Mouse (Mus musculus): ENCODE data around the gene Armc2.

Armc2 gene

DNA sequence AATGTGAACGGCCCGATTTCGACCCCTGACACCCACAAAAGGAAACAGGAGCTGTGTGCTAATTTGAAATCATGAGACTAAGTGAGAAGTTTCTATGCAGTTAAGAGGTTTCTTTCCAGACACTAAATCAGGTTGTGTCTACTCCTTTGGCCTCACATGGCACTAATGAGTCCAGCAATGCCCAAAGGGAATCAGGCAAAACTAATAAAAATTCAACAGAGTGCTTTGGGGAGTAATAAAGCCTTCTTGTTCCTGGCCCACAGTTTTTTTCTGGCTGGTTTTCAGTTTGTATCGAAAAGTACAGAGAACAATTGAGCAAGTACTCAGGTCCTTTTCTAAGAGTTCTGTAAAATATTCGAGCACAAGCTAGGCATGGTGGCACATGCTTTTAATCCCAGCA, 4.2 kb downstream of the Armc2 start:
- no peak for DNase-seq (ENCODE audit: low read depth)

DNA sequence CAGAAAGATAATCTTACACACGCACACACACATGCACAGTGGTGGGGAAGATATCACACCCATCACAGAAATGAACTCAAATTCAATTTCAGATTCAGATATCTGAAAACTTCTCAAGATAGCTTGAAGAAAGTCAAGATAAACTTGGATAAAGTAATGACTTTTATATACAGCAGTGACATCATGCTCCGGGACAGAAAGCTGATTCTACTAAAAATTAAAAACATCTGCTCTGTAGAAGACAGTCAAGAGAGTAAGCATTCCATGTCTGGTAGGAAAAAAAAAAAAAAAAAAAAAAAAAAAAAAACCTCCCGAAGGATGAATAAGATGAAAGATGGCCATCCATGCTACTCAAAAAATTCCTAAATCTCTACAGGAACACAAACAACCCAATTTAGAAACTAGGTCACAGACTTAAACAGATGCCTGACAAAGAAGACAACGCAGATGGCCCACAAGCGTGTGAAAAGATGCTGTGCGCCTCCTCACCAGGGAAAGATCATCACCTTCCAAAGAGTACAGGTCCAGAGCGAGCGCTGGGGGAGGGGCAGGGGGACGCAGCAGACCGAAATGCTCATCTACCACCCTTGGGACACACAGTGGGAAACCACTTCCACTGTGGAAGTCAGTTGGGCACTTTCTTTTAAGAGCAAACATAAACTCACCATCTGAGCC, 7.3 kb downstream of the Armc2 start:
- DNase-seq (ENCODE audit: low read depth), result no peak

DNA sequence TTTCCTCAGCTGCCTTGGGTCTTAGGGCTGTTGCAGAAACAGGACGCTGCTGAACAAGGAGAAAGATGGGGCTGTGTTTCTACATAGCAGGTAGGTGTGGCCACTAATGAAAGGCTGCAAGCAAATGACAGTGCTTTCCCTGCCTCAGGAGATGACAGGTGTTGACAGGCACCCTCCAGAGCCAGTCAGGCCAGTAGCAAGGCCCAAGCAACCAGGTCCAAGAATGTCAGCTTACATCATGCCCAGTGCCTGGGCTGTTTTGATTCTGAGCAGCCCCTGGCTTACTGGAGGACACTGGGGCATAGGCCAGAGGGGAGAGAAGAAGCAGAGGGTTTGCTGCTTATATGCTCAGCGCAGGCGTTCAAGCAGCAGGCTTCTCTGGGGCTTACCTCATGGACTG, 13.0 kb downstream of the Armc2 start:
- no peak for DNase-seq (ENCODE audit: low read depth)

DNA sequence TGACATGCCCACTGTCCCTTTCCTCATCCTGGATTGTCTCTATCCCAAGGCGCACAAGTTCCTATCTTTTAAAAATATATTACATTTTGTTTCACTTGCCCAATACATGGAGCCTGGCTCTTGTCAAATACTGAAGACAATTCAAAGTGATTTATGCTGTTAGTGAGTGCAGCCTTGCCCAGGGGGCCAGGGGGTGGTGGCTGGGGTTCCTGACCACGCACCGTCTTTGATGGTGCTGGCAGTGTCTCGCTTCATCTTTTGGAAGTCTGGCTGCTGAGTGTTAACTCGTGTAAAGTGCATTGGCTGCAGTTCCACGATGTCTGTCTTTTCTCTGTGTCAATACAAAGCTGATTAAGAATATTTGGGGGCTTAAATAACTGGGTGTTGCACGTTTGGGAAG, 13.6 kb downstream of the Armc2 start:
- no peak for DNase-seq (ENCODE audit: low read depth)

DNA sequence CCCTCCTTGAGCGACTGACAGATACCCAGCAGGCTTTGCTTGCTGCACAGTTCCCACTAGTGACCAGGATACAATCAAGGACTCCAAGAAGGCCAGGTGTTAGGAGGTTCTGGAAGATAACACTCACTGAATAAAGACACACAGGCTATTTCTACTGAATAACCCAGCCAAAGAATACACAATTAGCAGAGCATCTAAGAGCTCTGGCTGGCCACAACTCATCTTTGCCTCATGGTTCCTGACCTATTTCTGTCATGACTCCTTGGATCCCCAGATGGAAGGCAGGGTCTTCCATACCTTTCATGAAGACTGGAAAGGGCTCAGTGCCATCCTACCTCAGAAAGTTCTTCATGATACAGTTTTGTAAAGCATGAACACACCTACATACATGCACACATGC, 14.2 kb downstream of the Armc2 start:
- DNase-seq (ENCODE audit: low read depth), result no peak

DNA sequence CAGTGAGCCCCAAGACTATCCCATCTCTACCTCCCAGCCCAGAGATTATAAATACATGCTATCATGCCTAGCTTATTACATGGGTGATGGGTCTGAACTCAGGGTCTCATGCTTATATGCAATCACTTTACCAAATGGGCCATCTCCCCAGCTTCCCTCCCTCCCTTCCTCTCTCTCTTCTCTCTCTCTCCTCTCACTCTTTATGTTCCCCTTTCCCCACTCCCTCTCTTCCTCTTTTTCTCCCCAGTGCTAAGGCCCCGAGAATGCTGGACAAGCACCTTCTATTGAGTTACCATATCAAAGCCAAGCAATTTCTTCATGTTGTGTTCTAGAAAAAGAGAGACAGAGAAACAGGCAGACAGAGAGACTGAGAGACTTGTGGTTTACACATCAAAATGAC, 14.7 kb downstream of the Armc2 start:
- DNase-seq (ENCODE audit: low read depth), result no peak

DNA sequence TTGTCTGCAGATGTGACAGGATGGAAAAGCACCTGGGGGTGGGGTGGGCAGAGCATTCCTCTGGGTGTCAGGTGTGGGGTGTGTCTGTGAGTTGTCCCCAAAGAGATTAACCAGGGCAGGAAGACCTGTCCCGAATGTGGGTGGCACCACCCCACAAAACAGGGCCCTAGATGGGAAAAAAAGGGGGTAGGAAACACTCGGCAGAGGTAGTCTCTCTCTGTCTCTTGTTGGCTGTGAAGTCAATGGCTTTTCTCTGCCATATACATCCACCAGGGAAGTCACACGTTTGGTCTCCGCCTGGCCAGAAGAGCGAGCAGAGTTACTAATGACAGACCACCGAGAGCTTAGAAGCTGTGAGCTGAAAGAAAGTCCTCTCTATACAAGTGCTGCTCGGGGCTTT, 15.8 kb downstream of the Armc2 start:
- no peak for DNase-seq (ENCODE audit: low read depth)

DNA sequence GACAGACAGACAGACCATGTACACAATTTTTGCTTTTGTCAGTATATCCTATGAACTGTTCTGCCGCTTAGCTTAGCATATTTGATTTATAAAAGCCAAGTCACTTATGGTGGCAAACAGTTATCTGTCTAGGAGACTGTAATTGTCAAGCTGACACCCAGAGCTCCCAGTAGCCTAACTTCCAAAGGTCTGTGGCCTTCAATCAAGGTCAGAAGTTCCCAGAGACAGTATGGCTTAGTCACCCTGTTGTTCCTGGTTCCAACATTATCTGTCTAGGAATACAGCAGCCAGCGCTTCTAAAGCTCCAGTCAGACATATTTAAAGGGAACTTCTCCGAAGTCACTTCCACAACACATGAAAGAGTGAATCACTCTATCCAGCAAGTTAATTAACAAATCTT, 17.0 kb downstream of the Armc2 start:
- DNase-seq (ENCODE audit: low read depth), result no peak

DNA sequence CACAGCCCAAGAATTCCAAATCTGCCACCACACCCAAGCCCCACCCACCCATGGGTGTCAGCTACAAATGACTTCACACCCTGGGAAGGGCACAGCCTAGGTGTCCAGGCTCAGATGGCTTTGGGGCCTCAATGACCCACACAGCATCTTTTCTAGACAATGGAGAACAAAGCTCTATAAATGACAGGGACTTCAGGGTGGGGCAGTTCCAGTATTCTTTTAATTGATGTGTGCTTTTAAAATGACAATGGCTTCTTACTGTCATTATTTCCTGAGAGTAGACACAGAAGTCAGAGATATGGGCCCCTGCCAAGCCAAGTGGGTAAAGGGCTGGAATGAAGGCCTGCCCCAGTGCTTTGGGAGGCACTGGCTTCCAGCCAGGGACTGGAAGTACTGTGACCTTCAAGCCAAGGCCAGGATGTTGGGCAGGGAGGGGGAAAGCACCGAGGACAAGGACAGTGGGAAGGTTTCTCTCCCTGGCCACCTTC, 20.5 kb downstream of the Armc2 start:
- DNase-seq (ENCODE audit: low read depth), result no peak

DNA sequence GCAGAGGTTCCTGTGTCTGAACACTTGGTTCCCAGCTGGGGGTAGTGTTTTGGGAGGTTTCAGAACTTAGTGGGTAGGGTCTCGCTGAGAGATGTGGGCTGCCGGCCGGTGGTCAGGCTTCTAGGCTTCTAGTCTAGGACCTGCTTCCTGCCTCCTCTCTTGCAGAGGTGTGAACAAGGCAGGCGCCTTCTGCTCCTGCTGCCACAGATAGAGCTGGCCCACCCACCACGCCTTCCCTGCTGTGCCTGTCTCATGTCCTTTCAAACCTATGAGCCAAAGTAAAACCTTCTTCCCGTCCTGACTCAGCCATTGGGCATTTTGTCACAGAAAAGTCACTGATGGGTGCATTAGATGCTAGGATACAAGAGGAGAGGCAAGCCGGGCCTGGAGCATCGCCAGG, 22.1 kb downstream of the Armc2 start:
- no peak for DNase-seq (ENCODE audit: low read depth)

DNA sequence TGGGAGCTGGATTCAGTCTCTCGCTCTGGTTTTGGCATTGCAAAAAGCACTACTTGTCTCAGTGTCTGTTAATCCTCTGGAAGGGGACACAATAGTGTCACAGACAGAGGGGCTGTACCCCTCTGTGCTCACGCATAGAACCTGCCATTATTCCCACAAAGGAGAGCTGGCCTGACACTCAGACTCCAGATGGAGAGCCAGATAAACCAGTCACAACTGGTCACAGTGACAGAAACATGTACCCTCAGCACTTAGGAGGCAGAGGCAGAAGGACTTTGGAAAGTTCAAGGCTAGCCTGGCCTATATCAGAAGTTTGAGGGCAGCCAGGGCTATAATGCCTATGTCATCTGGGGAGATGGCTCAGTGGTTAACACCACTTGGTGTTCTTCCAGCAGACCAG, 23.2 kb downstream of the Armc2 start:
- DNase-seq (ENCODE audit: low read depth), result no peak

DNA sequence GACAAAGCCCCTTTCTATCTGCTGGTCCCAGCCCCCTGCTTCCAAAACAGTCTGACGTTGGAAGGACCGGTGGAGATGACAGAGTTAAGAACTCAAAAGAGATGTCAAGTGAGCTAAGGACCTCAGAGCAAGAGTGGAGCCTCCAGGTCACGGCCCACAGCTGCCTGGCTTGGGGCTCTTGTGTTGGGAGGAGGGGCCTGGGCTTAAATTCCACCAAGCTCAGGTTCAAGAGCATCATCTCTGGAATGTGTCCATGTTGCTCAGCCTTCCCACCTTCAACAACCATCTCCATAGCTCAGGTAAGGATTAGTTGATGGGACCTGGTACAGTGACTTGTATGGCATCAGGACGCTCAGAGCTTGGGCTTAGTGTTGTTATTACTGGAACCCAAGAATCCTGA, 23.7 kb downstream of the Armc2 start:
- no peak for DNase-seq (ENCODE audit: low read depth)

DNA sequence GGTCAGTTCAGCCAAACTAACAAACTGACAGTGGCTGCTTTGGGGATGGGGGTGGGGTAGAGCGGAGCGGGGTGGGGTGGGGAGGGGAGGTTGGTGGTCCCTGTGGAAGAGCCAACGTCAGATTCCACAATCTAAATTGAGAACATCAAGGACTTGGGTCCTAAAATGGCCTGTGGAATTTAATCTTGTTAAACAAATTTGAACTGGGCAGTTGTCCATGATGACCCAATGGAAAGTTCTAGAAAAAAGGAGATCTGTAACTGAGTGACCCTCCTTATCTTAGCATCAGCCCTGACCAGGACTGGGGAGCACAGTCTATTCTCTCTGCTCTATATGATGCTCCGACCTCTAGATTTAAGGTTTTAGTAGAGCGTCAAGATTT, 26.2 kb downstream of the Armc2 start:
- no peak for DNase-seq (ENCODE audit: low read depth)

DNA sequence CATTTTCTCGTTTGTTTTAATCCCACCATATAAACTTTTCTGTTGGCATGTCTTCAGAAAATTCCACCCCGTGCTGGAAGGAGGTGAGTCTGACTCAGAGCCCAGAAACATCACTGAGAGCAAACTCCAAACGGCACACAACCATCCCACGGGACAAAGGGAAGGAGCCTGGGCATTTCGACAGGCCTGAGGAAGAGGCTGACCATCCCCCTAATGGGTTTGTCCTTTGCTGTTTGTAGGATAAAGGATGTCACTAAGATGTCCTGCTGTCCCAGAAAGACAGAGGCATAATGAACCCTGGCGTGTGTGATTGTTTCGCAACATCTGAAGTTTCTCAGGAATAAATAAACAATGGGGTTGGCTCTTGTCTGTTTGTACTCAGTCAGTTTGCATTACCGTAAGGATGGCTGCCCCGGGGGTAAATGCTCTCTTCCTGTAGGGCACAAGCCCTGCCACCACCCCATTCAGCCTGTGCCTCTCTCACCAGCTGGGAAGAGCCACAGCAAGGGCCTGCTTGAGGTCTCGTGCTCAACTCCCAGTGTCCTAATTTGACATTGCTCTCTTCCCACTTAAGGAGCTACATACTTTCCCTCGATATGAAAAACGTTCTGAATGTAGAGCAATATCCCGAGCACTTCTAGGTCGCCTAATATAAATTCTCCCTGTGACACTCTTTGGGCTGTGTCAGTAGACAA, 26.7 kb downstream of the Armc2 start:
- DNase-seq (ENCODE audit: low read depth), result no peak

DNA sequence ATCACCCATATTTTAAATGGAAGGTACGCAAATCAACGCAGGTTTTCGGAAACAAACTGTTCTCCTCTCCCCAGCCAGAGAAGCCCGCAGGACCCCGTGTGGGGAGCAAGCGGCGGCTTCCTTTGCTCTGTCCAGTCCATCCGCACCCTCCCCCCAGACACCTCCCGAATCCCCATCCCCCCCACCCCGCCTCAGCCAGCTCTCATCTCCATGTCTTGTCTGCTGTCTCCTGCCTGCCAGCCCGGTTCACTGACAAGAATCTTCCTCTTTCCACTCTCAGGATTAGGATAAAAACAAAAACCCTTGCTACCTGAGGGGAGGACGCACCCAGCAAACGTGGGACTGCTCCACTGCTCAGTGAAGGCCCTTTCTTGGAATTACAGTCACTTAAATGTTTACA, 27.3 kb downstream of the Armc2 start:
- no peak for DNase-seq (ENCODE audit: low read depth)

DNA sequence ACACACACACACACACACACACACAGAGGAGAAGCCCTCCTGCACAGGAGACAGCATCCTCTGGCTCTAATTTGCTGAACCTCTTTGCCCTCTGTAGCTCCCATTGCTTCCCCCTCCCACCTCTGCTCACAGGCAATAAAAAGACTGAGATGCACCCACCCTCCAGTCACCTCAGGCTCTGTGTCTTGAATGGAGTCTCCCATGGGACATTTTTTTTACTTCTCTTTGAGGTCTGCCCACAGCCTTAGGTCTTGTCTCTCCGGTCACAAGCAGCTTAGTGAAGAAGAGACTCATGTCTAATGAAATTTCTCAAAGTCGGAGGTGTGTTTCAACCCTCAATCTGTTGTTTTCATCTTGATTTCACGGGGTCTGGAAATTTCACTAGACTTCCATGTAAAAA, 29.3 kb downstream of the Armc2 start:
- DNase-seq (ENCODE audit: low read depth), result no peak

DNA sequence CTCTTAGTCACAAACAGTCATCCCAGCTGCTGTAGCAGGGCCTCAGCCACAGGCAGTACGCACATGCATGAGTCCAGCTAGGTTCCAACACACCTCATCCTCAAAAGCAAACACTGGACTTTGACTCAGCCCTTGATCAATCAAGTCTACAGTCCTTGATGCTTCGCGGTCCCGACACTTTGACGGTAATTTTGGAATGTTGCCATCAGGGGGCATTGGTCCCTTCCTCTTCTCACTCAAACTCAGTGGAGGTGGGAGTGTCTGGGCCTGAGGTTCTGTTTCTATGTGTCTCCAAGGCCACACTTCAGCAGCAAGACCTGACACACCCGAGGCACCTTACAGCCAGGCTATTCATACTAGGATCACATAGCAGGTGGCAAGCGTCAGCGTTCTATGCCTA, 32.1 kb downstream of the Armc2 start:
- DNase-seq (ENCODE audit: low read depth), result no peak

DNA sequence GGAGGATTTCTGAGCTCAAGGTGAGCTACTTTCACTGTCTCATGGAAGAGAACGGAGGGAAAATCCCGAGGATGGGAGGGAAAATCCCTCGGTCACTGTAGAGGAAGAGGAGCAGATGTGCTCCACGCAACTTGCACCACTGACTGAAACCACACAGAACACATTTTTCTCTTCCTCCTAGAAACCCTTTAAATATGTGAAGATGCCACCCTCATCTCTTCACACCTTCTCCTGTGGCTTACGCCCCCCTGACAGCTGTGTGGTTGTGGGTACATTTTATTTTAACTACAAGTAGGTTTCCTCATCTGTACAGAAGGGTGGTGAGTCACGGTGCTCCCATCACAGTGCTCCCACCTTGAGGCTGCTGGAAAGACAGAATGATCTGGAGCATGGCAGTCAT, 34.0 kb downstream of the Armc2 start:
- DNase-seq (ENCODE audit: low read depth), result no peak

DNA sequence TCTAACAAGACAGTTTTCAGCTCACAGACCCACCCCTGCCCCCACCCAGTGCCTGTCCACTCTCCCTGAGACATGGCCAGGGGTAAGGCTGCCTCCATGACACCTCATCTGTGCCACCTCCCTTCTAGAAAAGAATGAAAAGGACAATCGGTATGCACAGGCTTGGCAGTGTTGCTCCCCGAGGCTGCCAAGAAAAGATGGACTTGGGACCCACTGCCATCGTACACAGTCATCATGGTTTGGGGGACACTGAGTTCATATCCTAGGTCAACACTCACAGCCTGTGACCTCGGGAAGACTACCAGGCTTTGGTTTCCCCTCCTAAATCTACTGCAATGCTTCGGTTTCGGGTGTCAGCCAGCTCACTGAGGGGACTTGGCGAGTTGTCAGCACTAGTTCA, 35.4 kb downstream of the Armc2 start:
- no peak for DNase-seq (ENCODE audit: low read depth)

DNA sequence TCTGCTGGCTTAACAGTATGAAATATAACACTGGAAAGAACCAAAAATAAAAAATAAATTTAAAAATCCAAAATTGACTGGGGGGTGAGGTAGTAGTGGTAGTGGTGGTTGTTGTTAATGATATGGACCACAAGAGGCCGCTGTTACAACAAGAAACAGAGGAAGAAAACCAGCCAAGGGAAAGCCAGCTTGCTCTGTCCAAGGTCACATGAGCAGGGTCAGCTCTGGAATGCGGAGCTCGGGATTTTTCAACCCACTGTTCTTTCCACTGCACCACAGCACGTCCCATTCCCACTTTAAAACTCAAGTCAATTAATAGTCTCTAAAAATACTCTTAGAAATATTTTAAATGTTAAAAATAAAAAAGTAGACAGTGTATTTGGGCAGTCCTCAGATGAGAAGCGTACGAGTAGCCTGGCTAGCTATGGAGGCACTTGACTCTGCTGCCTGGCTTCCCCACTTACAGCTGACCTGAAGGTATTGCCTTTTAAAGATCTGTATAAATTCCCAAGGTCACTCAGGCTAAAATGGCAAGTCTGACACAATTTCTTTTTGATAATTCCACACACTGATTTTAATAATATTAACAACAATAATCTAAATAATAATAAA, 37.4 kb downstream of the Armc2 start:
- peak; percentile 71 for DNase-seq (ENCODE audit: low read depth)

DNA sequence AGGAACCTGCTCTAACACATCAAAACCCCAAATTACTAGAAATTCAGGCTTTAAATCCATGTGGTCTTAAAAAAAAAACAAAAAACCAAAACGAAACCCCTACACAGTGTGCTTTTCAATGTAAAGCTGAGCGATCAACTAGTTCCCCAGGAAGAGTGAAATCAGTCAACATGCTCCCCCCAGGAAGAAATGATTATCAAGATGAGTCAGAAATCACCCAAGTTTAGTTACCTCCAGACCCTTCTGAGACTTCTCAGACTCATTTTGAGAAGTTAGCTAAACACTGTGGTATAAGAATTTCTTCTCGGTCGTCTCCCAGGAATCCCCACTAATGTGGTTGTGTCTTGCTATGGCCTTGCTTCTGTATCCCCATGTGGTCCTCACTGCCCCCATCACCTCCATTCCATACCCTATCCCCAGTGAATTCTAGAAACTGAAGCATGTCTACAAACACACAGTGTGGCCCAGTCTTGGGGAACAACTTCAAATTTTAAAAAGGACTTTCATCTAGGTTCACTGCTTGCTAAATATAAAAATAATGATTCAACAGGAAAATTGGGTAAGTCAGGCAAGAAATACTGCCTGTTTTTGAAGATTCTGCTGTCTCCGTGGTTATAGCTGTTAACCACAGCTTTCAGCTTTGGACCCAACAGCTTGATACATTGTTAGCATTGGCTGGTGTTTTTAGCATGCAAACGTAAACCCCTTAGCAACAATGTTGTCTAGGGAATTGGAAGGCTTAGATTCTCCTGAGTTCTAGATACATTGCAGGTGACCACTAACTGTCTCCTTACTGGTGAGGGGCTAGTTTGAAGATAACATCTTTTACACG, 39.6 kb downstream of the Armc2 start:
- DNase-seq (ENCODE audit: low read depth), result no peak

DNA sequence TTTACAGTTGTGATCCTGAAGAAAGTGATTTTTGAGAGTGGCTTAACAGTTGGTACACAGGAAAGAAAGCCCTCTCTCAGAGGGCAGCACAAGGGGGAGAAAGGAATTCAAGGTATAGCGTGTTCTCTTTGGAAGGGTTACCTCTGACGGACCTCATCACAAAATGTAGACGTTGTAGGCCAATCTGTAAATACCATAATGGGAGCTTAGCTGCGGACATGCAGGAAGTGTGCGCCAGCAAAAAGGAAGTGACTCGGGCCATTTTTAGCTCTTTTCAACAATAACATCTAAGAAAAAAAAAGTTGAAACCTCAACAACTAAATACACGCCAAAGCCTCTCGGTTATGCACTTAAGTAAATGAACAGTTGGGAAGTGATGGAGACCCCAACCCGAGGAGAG, 45.6 kb downstream of the Armc2 start:
- DNase-seq (ENCODE audit: low read depth), result peak; percentile 35

Data from naive thymus-derived CD4-positive, alpha-beta T cell, adult 2 months (primary cell).